Mouse (Mus musculus) urinary bladder, postnatal 10 days (tissue): ENCODE results near the gene Cenpm.

ENCODE experiments used
- DNase-seq: peaks from one replicate; pipeline ENCODE4 v3.0.0; 2022; ENCODE audit warnings: low spot score

Gene Cenpm

GRCm38 (mm10) chr15:82213222-82213621, 31.3 kb downstream of the Cenpm start:
- no peak for DNase-seq

- DNase-seq, result no peak
Observed at GRCm38 (mm10) chr15:82212752-82213063, 31.8 kb downstream of the Cenpm start, which contains the start of gene Shisa8. Gene Shisa8 (minus strand): TSS chr15:82212815.

- no peak for DNase-seq
Observed at GRCm38 (mm10) chr15:82211911-82212751, 32.4 kb downstream of the Cenpm start.

- no peak for DNase-seq
Observed at GRCm38 (mm10) chr15:82211281-82211680, 33.3 kb downstream of the Cenpm start.

- DNase-seq, result no peak
Observed at GRCm38 (mm10) chr15:82210801-82211200, 33.7 kb downstream of the Cenpm start.

- DNase-seq, result no peak
Observed at GRCm38 (mm10) chr15:82209295-82210050, 35.1 kb downstream of the Cenpm start.

GRCm38 (mm10) chr15:82208307-82208706, 36.2 kb downstream of the Cenpm start:
- DNase-seq, result no peak

GRCm38 (mm10) chr15:82207504-82208219, 36.9 kb downstream of the Cenpm start:
- no peak for DNase-seq

- no peak for DNase-seq
Observed at GRCm38 (mm10) chr15:82207105-82207459, 37.5 kb downstream of the Cenpm start.

GRCm38 (mm10) chr15:82206365-82207104, 38.0 kb downstream of the Cenpm start:
- DNase-seq, result no peak

GRCm38 (mm10) chr15:82204680-82205371, 39.7 kb downstream of the Cenpm start:
- no peak for DNase-seq

- DNase-seq, result no peak
Observed at GRCm38 (mm10) chr15:82203611-82204351, 40.8 kb downstream of the Cenpm start.

- DNase-seq, result no peak
Observed at GRCm38 (mm10) chr15:82203090-82203489, 41.5 kb downstream of the Cenpm start.

- no peak for DNase-seq
Observed at GRCm38 (mm10) chr15:82202086-82202485, 42.5 kb downstream of the Cenpm start.

GRCm38 (mm10) chr15:82199546-82199945, 45.0 kb downstream of the Cenpm start:
- DNase-seq, result no peak

- no peak for DNase-seq
Observed at GRCm38 (mm10) chr15:82198342-82198741, 46.2 kb downstream of the Cenpm start.

GRCm38 (mm10) chr15:82197937-82198336, 46.6 kb downstream of the Cenpm start:
- DNase-seq, result no peak

GRCm38 (mm10) chr15:82197246-82197750, 47.2 kb downstream of the Cenpm start:
- no peak for DNase-seq

- DNase-seq, result no peak
Observed at GRCm38 (mm10) chr15:82196300-82196699, 48.2 kb downstream of the Cenpm start.

- no peak for DNase-seq
Observed at GRCm38 (mm10) chr15:82192617-82193016, 51.9 kb downstream of the Cenpm start.
